Mouse (Mus musculus) midbrain, embryonic 16.5 days (tissue): ENCODE measurements around the gene Mrm3. TPM values are rescaled to one million over a fixed set of nuclear protein-coding genes. Genes with fewer than 3 reads are reported as not detected.
A peak's percentile ranks its signal among the peaks of the same experiment; 100 is the strongest.

Source experiments
- ATAC-seq: fragments of 200-750 bp; cut with Nextera tagmentation; 2 replicates; pipeline ENCODE4 v1.8.0; 2017; ENCODE audit warnings: moderate TSS enrichment
- H3K27ac ChIP-seq: fragments of 300-500 bp; sonication (generic); 2 replicates; pipeline ENCODE4 v1.5.1; 2014; ENCODE audit warnings: mild to moderate bottlenecking, low read length, mixed read lengths
- H3K27me3 ChIP-seq: fragments of 300-500 bp; sonication (generic); 2 replicates; pipeline ENCODE4 v1.6.1; 2014; ENCODE audit warnings: low read depth, low read length, mixed read lengths; ENCODE audit not compliant: control insufficient read depth, insufficient read depth
- H3K36me3 ChIP-seq: fragments of 300-500 bp; sonication (generic); 2 replicates; pipeline ENCODE4 v1.6.1; 2014; ENCODE audit warnings: mild to moderate bottlenecking, low read length, moderate library complexity, mixed read lengths; ENCODE audit not compliant: control insufficient read depth, insufficient read depth
- H3K4me1 ChIP-seq: fragments of 300-500 bp; sonication (generic); 2 replicates; pipeline ENCODE4 v1.6.1; 2014; ENCODE audit warnings: mild to moderate bottlenecking, low read length, mixed read lengths; ENCODE audit not compliant: control insufficient read depth, insufficient read depth
- H3K4me2 ChIP-seq: fragments of 300-500 bp; sonication (generic); 2 replicates; pipeline ENCODE4 v1.6.1; 2014; ENCODE audit warnings: mild to moderate bottlenecking, low read length, mixed read lengths
- H3K4me3 ChIP-seq: fragments of 300-500 bp; sonication (generic); 2 replicates; pipeline ENCODE4 v1.5.1; 2014; ENCODE audit warnings: low read depth, mild to moderate bottlenecking, low read length, moderate library complexity, mixed read lengths
- H3K9ac ChIP-seq: fragments of 300-500 bp; sonication (generic); 2 replicates; pipeline ENCODE4 v1.6.1; 2014; ENCODE audit warnings: low read depth, low read length, mixed read lengths
- H3K9me3 ChIP-seq: fragments of 300-500 bp; sonication (generic); replicated peaks from 2 replicates; pipeline ENCODE4 v1.6.1; 2014; ENCODE audit warnings: mild to moderate bottlenecking, low read length, mixed read lengths; ENCODE audit not compliant: control insufficient read depth, poor library complexity, severe bottlenecking
- WGBS: fragments of 180-500 bp; shearing (Covaris S2); extraction: QIAGEN DNeasy Blood & Tissue Kit; methylation state at CpG from one replicate; pipeline ENCODE4 v1.1.7; 2014; 5-methylcytosine and 5-hydroxymethylcytosine counted together
- polyA plus RNA-seq: library from polyadenylated mRNA; unstranded; fragments of >200 nt; fragmentation: Nextera tagmentation; extraction: Ambion mirVana; gene quantifications from 2 replicates; pipeline ENCODE4 v1.2.1, GENCODE M21; 2015

Gene Mrm3
- polyA plus RNA-seq, 1 experiment from 2014 or later: 26.5 TPM

DNA sequence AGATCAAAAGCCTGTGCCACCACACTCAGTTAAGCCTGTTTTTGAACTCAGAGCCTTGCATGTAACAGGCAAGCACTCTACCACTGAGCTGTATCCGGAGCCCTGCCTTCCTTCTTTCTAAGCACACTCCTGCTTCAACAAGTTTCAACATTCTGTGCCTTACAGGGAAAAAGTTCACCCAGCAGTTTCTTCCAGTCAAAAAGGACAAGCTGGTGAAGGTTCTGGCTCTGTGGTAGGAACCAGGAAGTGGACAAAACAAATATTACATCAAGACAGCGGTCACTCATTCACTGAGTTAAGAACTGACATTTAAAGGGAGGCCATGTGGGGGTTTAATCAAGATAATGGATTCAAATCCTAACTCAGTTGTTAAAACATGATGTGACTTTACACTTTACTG is 28.5 kb upstream of the Mrm3 start:
- no peak overlapping the region for H3K9ac ChIP-seq
- H3K27ac ChIP-seq: no peak overlapping the region
- H3K27me3 ChIP-seq: no peaks in the 10 kb centered on the region
- peaks cover 9% of the 10 kb centered on the region for H3K4me1 ChIP-seq
- H3K9me3 ChIP-seq: no peaks in the 10 kb centered on the region
- no peak for ATAC-seq
- H3K4me3 ChIP-seq: no peak overlapping the region
- peaks cover 4% of the 10 kb centered on the region; the same call in 1 of the 2 replicates for H3K36me3 ChIP-seq
- 97% methylated on average over 2 of the region's 2 CpGs for WGBS
- H3K4me2 ChIP-seq: no peak overlapping the region

DNA sequence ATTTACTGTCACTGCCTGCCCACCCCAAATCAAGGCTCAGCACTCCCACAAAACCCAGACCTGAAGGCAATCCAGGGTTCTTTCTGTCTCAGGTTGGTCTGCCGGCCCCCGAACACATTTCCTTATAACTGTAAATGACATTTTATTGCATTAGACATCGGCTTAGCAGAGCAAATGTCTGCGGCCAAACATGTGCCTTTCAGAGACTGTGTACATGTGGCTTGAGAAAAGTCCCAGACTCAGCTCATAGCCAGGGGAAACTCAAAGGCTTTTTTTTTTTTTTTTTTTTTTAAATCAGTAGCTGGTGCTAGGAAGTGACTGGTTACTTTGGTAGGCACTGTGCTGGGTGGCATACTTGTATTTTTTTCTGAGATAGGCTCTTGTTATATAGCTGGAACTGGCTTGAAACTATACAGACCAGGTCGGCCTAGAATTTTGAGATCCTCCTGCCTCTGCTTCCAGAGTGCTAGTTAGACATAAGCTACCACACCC is 27.4 kb upstream of the Mrm3 start:
- H3K9me3 ChIP-seq: no peaks in the 10 kb centered on the region
- no peak overlapping the region for H3K27ac ChIP-seq
- peak overlapping the region; percentile 78 for H3K4me2 ChIP-seq
- no peak overlapping the region; the same call in 1 of the 2 replicates for H3K4me3 ChIP-seq
- peaks cover 9% of the 10 kb centered on the region for H3K4me1 ChIP-seq
- WGBS: 98% methylated on average over 5 of the region's 5 CpGs
- H3K36me3 ChIP-seq: peaks cover 3% of the 10 kb centered on the region; the same call in 1 of the 2 replicates
- ATAC-seq: no peak
- H3K27me3 ChIP-seq: no peaks in the 10 kb centered on the region
- no peak overlapping the region; the same call in 1 of the 2 replicates for H3K9ac ChIP-seq

DNA sequence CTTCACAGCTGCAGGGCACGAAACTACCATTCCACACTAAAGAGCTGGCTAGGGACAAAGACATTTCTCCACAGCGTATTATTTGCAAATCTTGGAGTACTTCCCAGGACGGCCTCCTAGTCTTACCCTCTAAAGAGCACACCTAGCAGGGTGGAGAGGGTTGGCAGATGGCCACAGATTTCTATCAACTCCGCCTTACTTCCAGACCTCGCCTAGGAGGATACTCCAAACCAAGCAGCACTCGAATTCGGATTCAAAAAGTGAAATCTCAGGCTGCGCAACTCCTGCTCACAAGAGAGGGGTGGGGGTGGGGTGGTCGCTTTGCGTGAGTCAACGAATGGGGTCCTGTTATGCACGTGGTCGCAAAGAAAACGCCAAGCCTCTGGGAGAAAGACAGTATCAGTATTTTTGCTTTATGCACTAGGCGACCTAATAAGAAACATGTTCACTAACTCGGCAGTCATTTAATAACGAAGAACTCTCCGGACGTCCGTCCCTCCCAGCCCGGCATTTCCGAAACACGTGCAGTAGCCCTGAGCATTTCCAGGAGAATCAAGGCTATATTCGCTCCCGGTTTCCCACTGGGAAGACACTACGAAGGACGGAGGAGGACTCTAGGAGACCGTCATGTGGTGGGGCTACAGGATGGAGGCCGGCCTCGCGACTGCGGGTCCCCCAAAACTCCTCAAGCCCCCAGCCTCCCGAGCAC is 26.7 kb upstream of the Mrm3 start:
- ATAC-seq: peak; percentile 52

DNA sequence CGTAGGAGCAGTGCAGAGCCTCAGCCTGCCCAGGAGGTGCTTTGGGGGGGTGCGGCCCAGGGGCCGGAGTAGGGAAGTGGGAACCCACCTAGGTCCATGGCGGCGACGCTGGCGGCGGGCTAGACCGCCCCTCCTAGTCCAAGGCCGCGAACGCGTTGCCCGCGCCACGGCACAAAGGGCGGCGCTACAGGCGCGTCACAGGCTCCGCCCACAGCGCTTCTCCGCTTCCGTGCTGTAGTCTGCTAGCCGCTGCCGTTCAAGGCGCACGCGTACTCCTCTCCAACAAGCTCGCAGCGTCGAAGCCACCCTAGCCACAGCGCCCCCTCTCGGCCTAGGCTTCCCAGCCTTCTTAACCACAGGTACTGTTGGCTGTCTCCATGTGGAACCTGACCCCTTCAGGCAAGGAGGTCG is 26.1 kb upstream of the Mrm3 start, which contains the start of the genes Dbil5 and Gemin4:
Dbil5 (plus strand) TSS at position 219 of the 411 bp plus-strand sequence.
Gemin4 (minus strand) TSS at position 275 of the 411 bp plus-strand sequence.
- peak within 1 kb of the TSS; percentile 78 for H3K4me2 ChIP-seq
- peaks cover 9% of the 10 kb centered on the region for H3K4me1 ChIP-seq
- H3K27ac ChIP-seq: peak within 1 kb of the TSS; percentile 93
- peak within 1 kb of the TSS; percentile 94 for H3K4me3 ChIP-seq
- peaks cover 9% of the 10 kb centered on the region; the same call in 1 of the 2 replicates for H3K36me3 ChIP-seq
- H3K27me3 ChIP-seq: no peaks in the 10 kb centered on the region
- ATAC-seq: peak; percentile 99
- 0% methylated on average over 30 of the region's 35 CpGs for WGBS
- H3K9me3 ChIP-seq: no peaks in the 10 kb centered on the region
- peak within 1 kb of the TSS; percentile 90 for H3K9ac ChIP-seq

More for the DNA sequence above, 26.7 kb upstream of the Mrm3 start:
- 3% methylated on average over 33 of the region's 33 CpGs for WGBS
- peak overlapping the region; percentile 93 for H3K27ac ChIP-seq
- peak overlapping the region; percentile 78 for H3K4me2 ChIP-seq
- H3K9ac ChIP-seq: peak overlapping the region; percentile 90
- H3K9me3 ChIP-seq: no peaks in the 10 kb centered on the region
- no peaks in the 10 kb centered on the region for H3K27me3 ChIP-seq
- peaks cover 9% of the 10 kb centered on the region for H3K4me1 ChIP-seq
- H3K36me3 ChIP-seq: peaks cover 9% of the 10 kb centered on the region; the same call in 1 of the 2 replicates
- H3K4me3 ChIP-seq: peak overlapping the region; percentile 94

DNA sequence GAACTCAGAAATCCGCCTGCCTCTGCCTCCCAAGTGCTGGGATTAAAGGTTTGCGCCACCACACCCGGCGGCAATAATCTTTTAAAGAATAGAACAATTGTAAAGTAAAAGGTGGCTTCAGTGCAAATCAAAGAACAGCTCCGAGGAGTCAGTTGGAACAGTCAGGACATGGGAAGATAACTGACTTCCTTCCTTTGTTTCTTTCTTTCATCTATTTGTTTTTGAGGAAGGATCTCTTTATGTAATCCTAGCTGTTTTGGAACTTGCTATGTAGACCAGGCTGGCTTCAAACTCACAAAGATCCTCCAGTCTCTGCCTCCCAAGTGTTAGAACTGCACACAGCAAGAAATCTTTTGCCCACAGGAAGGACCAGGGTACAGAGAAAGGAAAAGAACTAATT is 18.9 kb upstream of the Mrm3 start:
- Histone ChIP-seq H3K9ac (no peak overlapping the region), H3K4me1 (no peaks in the 10 kb centered on the region), H3K4me3 (no peak overlapping the region), H3K9me3 (no peaks in the 10 kb centered on the region), H3K36me3 (peaks cover 22% of the 10 kb centered on the region), H3K27me3 (no peaks in the 10 kb centered on the region), H3K27ac (no peak overlapping the region), H3K4me2 (no peak overlapping the region)
- 94% methylated on average over 5 of the region's 5 CpGs for WGBS
- no peak for ATAC-seq

DNA sequence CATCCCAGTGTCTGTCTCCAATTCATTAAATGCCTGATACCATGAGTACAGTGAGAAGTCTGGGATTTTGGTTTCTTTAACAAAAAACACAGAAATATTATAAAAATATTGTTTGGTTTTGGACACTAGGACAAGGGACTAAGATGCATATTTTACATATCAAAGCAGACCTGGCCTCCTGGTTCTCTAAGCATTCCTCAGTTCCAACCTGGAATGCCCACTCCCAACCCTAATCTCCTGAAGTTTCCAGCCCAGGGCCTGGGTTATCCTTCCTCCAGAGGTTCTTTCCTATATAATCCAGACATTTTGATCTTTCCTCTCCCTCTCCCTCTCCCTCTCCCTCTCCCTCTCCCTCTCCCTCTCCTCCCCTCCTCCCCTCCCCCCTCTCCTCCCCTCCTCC is 18.5 kb upstream of the Mrm3 start:
- Histone ChIP-seq H3K36me3 (peaks cover 22% of the 10 kb centered on the region), H3K27me3 (no peaks in the 10 kb centered on the region), H3K9me3 (no peaks in the 10 kb centered on the region), H3K4me2 (no peak overlapping the region), H3K4me3 (no peak overlapping the region), H3K4me1 (no peaks in the 10 kb centered on the region), H3K27ac (no peak overlapping the region), H3K9ac (no peak overlapping the region)
- ATAC-seq: no peak

DNA sequence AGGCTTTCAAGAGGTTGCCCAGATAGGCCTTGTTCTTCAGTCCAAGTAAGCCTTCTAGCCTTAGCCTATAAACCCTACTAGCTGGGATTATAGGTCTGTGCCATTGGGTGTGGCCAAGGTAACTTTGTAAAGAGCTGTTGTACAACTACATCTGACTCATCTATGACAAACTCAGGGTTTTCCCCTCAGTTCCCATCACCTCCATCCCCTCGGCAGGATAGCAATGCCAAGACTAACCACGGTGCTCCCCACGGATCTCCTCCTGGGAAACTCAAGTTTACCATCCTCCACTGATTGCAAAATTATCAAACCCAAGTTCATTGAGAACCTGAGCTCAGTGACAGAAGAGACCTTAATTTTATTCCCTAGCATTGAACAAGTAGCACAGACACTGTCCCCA is 7.4 kb upstream of the Mrm3 start:
- no peaks in the 10 kb centered on the region for H3K9me3 ChIP-seq
- H3K27me3 ChIP-seq: no peaks in the 10 kb centered on the region
- 95% methylated on average over 3 of the region's 3 CpGs for WGBS
- no peak overlapping the region for H3K27ac ChIP-seq
- H3K4me1 ChIP-seq: no peaks in the 10 kb centered on the region
- H3K36me3 ChIP-seq: peaks cover 30% of the 10 kb centered on the region
- H3K4me3 ChIP-seq: no peak overlapping the region
- no peak for ATAC-seq
- H3K4me2 ChIP-seq: no peak overlapping the region
- no peak overlapping the region for H3K9ac ChIP-seq

DNA sequence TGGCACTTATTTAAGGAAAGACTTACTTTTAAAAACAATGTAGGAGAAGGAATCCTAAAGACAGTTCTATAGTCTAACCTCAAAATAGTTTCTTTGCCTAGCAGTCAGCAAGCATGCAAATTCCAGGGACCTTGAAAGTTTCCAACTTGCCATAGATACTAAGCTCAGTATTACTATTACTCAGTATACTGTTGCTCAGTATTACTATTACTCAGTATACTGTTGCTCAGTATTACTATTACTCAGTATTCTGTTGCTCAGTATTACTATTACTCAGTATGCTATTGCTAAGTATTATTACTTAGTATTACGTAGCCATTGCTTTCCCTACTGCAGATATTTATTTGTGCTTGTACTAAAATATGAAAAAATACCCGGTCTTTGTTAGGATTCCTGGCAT is 3.8 kb upstream of the Mrm3 start:
- H3K4me2 ChIP-seq: no peak overlapping the region

DNA sequence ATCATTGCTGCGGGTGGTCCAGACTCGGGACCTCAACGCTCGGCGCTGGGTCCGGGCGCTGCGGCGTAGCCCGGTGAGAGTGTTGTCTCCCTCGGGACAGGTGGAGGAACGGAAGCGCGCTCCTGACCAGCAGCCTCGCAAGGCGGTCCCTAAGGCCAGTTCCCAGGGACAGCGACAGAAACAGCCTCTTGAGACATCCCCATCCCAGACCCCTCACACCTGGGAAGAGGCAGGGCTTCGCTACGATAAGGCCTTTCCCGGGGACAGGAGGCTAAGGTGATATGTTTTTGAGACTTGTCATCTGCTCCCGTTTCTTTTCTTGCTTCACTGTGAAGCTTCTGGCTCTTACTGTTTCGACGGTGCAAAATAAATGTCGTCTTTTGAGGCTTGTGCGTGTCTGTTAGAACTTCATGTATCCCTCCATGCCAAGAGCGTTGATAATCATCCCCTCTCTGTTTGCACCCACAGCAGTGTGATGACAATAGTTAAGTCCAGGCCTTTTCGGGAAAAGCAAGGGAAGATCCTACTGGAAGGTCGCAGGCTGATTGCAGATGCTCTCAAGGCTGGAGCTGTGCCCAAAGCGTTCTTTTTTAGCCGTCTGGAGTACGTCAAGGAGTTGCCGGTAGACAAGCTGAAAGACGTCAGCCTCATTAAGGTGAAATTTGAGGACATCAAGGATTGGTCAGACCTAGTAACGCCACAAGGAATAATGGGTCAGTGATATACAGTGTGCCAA is 464 bp downstream of the Mrm3 start:
- no peak; the same call in 1 of the 2 replicates for ATAC-seq

More for the DNA sequence above, 3.8 kb upstream of the Mrm3 start:
- no peak for ATAC-seq
- peaks cover 14% of the 10 kb centered on the region for H3K4me1 ChIP-seq
- peaks cover 11% of the 10 kb centered on the region for H3K36me3 ChIP-seq
- no peak overlapping the region for H3K9ac ChIP-seq
- WGBS: 97% methylated on average over 2 of the region's 2 CpGs
- H3K27ac ChIP-seq: no peak overlapping the region
- no peak overlapping the region for H3K4me3 ChIP-seq
- H3K9me3 ChIP-seq: no peaks in the 10 kb centered on the region
- H3K27me3 ChIP-seq: no peaks in the 10 kb centered on the region

More for the DNA sequence above, 464 bp downstream of the Mrm3 start:
- Histone ChIP-seq H3K27me3 (no peaks in the 10 kb centered on the region), H3K9ac (peak overlapping the region; percentile 82), H3K4me3 (peak overlapping the region; percentile 85), H3K9me3 (no peaks in the 10 kb centered on the region), H3K4me2 (peak overlapping the region; percentile 94), H3K4me1 (peaks cover 23% of the 10 kb centered on the region), H3K27ac (peak overlapping the region; percentile 84), H3K36me3 (0 out of 2 replicates have a peak, but pooled peaks cover 3% of the 10 kb centered on the region)
- 3% methylated on average over 34 of the region's 34 CpGs for WGBS
